Mouse (Mus musculus): Measurements from ENCODE around the gene Ascl2.

Gene Ascl2

GRCm38 (mm10) chr7:142997403-142998150, 28.5 kb upstream of the Ascl2 start:
- DNase-seq: peak in 1 of 2 experiments; percentile 48

- DNase-seq: no peak
Observed at GRCm38 (mm10) chr7:142996998-142997397, 27.9 kb upstream of the Ascl2 start.

GRCm38 (mm10) chr7:142995630-142996338, 26.7 kb upstream of the Ascl2 start:
- DNase-seq: no peak

GRCm38 (mm10) chr7:142995004-142995403, 25.9 kb upstream of the Ascl2 start:
- no peak for DNase-seq

- no peak for DNase-seq
Observed at GRCm38 (mm10) chr7:142987718-142988117, 18.7 kb upstream of the Ascl2 start.

GRCm38 (mm10) chr7:142985146-142985545, 16.1 kb upstream of the Ascl2 start:
- no peak for DNase-seq

- DNase-seq: no peak
Observed at GRCm38 (mm10) chr7:142981908-142982307, 12.8 kb upstream of the Ascl2 start.

- DNase-seq: peak; percentile 61 to 73
Observed at GRCm38 (mm10) chr7:142967884-142968808, 918 bp downstream of the Ascl2 start.

GRCm38 (mm10) chr7:142967414-142967883, 1.6 kb downstream of the Ascl2 start:
- peak; percentile 60 to 78 for DNase-seq

GRCm38 (mm10) chr7:142959752-142960151, 9.3 kb downstream of the Ascl2 start:
- no peak for DNase-seq

- DNase-seq: no peak
Observed at GRCm38 (mm10) chr7:142958817-142959216, 10.2 kb downstream of the Ascl2 start.

GRCm38 (mm10) chr7:142956018-142956417, 13.0 kb downstream of the Ascl2 start:
- DNase-seq: no peak

GRCm38 (mm10) chr7:142949568-142949967, 19.5 kb downstream of the Ascl2 start:
- no peak for DNase-seq

GRCm38 (mm10) chr7:142937631-142938030, 31.4 kb downstream of the Ascl2 start:
- DNase-seq: no peak

GRCm38 (mm10) chr7:142935708-142936107, 33.4 kb downstream of the Ascl2 start:
- DNase-seq: no peak

GRCm38 (mm10) chr7:142932469-142932868, 36.6 kb downstream of the Ascl2 start:
- no peak for DNase-seq

- no peak for DNase-seq
Observed at GRCm38 (mm10) chr7:142931028-142931427, 38.0 kb downstream of the Ascl2 start, which contains the start of gene Th. TSS of gene Th (minus strand) at chr7:142931128.

GRCm38 (mm10) chr7:142929516-142929915, 39.5 kb downstream of the Ascl2 start:
- no peak for DNase-seq

GRCm38 (mm10) chr7:142927293-142927692, 41.8 kb downstream of the Ascl2 start:
- DNase-seq: no peak

GRCm38 (mm10) chr7:142918641-142919628, 50.1 kb downstream of the Ascl2 start:
- peak; percentile 75 to 87 for DNase-seq

GRCm38 (mm10) chr7:142917659-142918058, 51.4 kb downstream of the Ascl2 start:
- DNase-seq: peak in 1 of 2 experiments; percentile 44

All from lung, postnatal 4 days (tissue).